Mouse (Mus musculus): ENCODE results near the gene Ssxb5.
A peak's percentile ranks its signal among the peaks of the same experiment; 100 is the strongest.
"Not testable (repeated sequence)": the region's sequence is repeated elsewhere in the genome, so short reads cannot be mapped to it uniquely, and the experiment has no call there.

The Ssxb5 gene

GRCm38 (mm10) chrX:8803391-8803790 lies at the start of gene Ssxb5:
Ssxb5 (plus strand) TSS chrX:8803691.
- not testable (repeated sequence) for DNase-seq

GRCm38 (mm10) chrX:8832043-8832442 lies 28.6 kb downstream of the Ssxb5 start:
- peak; percentile 1 for DNase-seq

- DNase-seq, result no peak
Measured at GRCm38 (mm10) chrX:8843694-8844093, 40.2 kb downstream of the Ssxb5 start, which contains the start of gene Gm6592. Gm6592 (plus strand) TSS chrX:8843994.

- DNase-seq, result no peak
Measured at GRCm38 (mm10) chrX:8852486-8852885, 49.0 kb downstream of the Ssxb5 start.
